Comparison of ENCODE assay signal across 8 mouse cellular contexts in the genomic region with DNA sequence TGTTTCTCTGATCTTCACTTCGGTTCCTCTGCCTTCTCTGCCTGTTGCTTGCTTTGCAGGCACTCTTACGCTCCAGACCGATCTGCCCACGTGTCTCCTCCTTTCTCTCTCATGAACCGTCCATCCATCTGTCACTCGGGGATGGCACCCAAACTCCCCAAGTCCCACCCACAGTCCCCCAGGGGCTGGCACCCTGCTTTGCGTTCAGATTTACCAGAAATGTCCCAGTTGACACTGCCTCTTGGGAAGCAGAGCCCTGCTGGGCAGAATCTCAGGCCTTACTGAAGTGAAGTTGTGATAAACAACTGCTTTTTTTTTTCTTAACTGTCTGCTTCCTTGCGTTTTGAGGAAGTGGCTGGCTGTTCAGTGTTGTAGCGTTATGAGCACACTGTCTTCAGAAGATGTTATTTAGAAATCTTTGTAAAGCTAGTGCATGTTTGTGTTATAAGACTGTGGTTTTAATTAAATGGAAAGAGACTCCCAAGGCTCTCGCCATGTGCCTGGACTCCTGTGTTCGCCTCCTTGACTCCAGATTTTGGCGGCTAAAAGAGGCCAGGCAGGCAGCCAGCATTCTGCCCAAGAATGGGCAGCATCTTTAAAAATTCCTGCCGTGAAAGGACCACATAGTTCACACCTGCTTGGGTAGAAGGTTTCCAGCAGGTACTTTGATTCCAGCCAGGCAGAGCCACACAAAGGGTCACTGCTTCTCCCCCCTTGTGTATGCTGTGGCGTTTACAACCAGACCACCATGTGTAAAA. TPM values are rescaled to one million over a fixed set of nuclear protein-coding genes. Genes with fewer than 3 reads are reported as not detected.
A peak's percentile ranks its signal among the peaks of the same experiment; 100 is the strongest.
DNase-seq lines count a peak whose midpoint lies in the region; ATAC-seq and TF ChIP-seq lines count a peak whose summit lies in the region.

A gene (minus strand): TSS at position 307 of the 758 bp plus-strand sequence.

- TF ChIP-seq CTCF in layer of hippocampus, adult 2 months (conservative IDR thresholded peaks at IDR 0.05): no peak

- peaks cover 51% of the 10 kb centered on the region for H3K79me2 ChIP-seq in macrophage (ENCODE audit: inconsistent target)

- peaks cover 16% of the 10 kb centered on the region for H3K36me3 ChIP-seq in macrophage (ENCODE audit: inconsistent target)

- H3K27ac ChIP-seq in layer of hippocampus, adult 2 months: peak within 1 kb of the TSS; percentile 32; the same call in 1 of the 2 replicates
- peak within 1 kb of the TSS; percentile 96 for H3K27ac ChIP-seq in macrophage

- 2% methylated on average over 14 of the region's 14 CpGs for WGBS in macrophage (ENCODE audit: missing documents)

- peak within 1 kb of the TSS; percentile 17; the same call in 1 of the 2 replicates for H3K4me3 ChIP-seq in layer of hippocampus, adult 2 months
- H3K4me3 ChIP-seq in macrophage (ENCODE audit: inconsistent target): peak within 1 kb of the TSS; percentile 68

- peak; percentile 44 to 56 for DNase-seq in cerebellum, postnatal 14 days
- peak; percentile 79 for DNase-seq in CD4-positive helper T cell, adult 2 months (ENCODE audit: low read depth, low spot score)
- DNase-seq in layer of hippocampus, adult 2 months (ENCODE audit: low spot score in 2 of 2): peak; percentile 21 to 42
- DNase-seq in thymus, postnatal 4 days: peak; percentile 75
- DNase-seq in urinary bladder, postnatal 4 days (ENCODE audit: low spot score in 2 of 2): no peak
- DNase-seq in c-Kit-positive CD71-positive TER-119-positive erythroid progenitor cells, embryonic 14.5 days (ENCODE audit: low spot score): no peak

- no peak for ATAC-seq in cerebellum, adult (ENCODE audit: insufficient number of reproducible peaks, low FRiP score, low TSS enrichment)

RNA-seq across cellular contexts. Expression of the gene that starts here (rescaled TPM):
- total RNA-seq in layer of hippocampus, adult 2 months (2021): 1 to 10 TPM; 2.5 to 2.9 TPM
- 100 to 1,000 TPM in 17 of 26 experiments, 10 to 100 TPM in 9; 16.9 to 236 (median 130) TPM for total RNA-seq in macrophage (2018; cell fraction: chromatin; rRNA removed)
- 100 to 1,000 TPM in 2 of 26 experiments, 10 to 100 TPM in 24; 20.6 to 107 (median 78.6) TPM for total RNA-seq in macrophage (2018; cell fraction: cytosol; rRNA removed)
- 100 to 1,000 TPM in 15 of 26 experiments, 10 to 100 TPM in 11; 20.6 to 179 (median 118) TPM for total RNA-seq in macrophage (2018; cell fraction: nucleus; rRNA removed)
- polyA plus RNA-seq in macrophage (2018): 57.1 to 128 TPM (median 92.0 TPM) in 3 replicates

Comparison
In these comparisons a context has a peak if more than half of its experiments do, and no peak if none do; other contexts are left out.
1. DNase-seq: peak in cerebellum, postnatal 14 days (2 of 2), CD4-positive helper T cell, adult 2 months (single experiment), layer of hippocampus, adult 2 months (2 of 2) and thymus, postnatal 4 days (single experiment); none in urinary bladder, postnatal 4 days (0 of 2) and c-Kit-positive CD71-positive TER-119-positive erythroid progenitor cells, embryonic 14.5 days (single experiment).